Mouse (Mus musculus) embryonic facial prominence, embryonic 12.5 days (tissue): Measurements from ENCODE around the gene Myh7. TPM values are rescaled to one million over a fixed set of nuclear protein-coding genes. Genes with fewer than 3 reads are reported as not detected.
"Not testable (repeated sequence)": the region's sequence is repeated elsewhere in the genome, so short reads cannot be mapped to it uniquely, and the experiment has no call there.

Source experiments
- ATAC-seq: fragments of 200-750 bp; cut with Nextera tagmentation; 2 replicates; pipeline ENCODE4 v1.8.0; 2017; ENCODE audit not compliant: insufficient number of reproducible peaks, insufficient read depth, low FRiP score, low TSS enrichment
- H3K27ac ChIP-seq: fragments of 300-500 bp; sonication (generic); 2 replicates; pipeline ENCODE4 v1.5.1; 2016; ENCODE audit warnings: mild to moderate bottlenecking
- H3K27me3 ChIP-seq: fragments of 300-500 bp; sonication (generic); 2 replicates; pipeline ENCODE4 v1.6.1; 2016; ENCODE audit warnings: mild to moderate bottlenecking, moderate library complexity
- H3K36me3 ChIP-seq: fragments of 300-500 bp; sonication (generic); 2 replicates; pipeline ENCODE4 v1.6.1; 2016; ENCODE audit warnings: mild to moderate bottlenecking
- H3K4me1 ChIP-seq: fragments of 300-500 bp; sonication (generic); 2 replicates; pipeline ENCODE4 v1.6.1; 2016
- H3K4me2 ChIP-seq: fragments of 300-500 bp; sonication (generic); replicated peaks from 2 replicates; pipeline ENCODE4 v1.6.1; 2016; ENCODE audit warnings: mild to moderate bottlenecking, moderate library complexity
- H3K4me3 ChIP-seq: fragments of 300-500 bp; sonication (generic); 2 replicates; pipeline ENCODE4 v1.5.1; 2016; ENCODE audit warnings: mild to moderate bottlenecking
- H3K9ac ChIP-seq: fragments of 300-500 bp; sonication (generic); 2 replicates; pipeline ENCODE4 v1.6.1; 2016; ENCODE audit warnings: mild to moderate bottlenecking, moderate library complexity
- H3K9me3 ChIP-seq: fragments of 300-500 bp; sonication (generic); 2 replicates; pipeline ENCODE4 v1.6.1; 2016; ENCODE audit warnings: mild to moderate bottlenecking, moderate library complexity
- WGBS: fragments of 180-500 bp; shearing (Covaris S2); methylation state at CpG from one replicate; pipeline ENCODE4 v1.1.7; 2016; 5-methylcytosine and 5-hydroxymethylcytosine counted together
- polyA plus RNA-seq: library from polyadenylated mRNA; unstranded; fragments of >200 nt; fragmentation: Nextera tagmentation; extraction: Ambion mirVana; gene quantifications from 2 replicates; pipeline ENCODE4 v1.2.1, GENCODE M21; 2016

Myh7 gene
- polyA plus RNA-seq, 1 experiment from 2014 or later: 8.3 TPM

- H3K36me3 ChIP-seq: no peaks in the 10 kb centered on the region
- no peak for ATAC-seq
- 85% methylated on average over 8 of the region's 8 CpGs for WGBS
These were observed 4.5 kb downstream of the Myh7 start for GRCm38 (mm10) chr14:54989886-54990441.

GRCm38 (mm10) chr14:54988882-54989281, 5.5 kb downstream of the Myh7 start:
- Histone ChIP-seq H3K9ac (no peak overlapping the region), H3K4me2 (no peak overlapping the region), H3K9me3 (no peaks in the 10 kb centered on the region), H3K36me3 (no peaks in the 10 kb centered on the region), H3K27ac (no peak overlapping the region), H3K4me1 (no peaks in the 10 kb centered on the region), H3K4me3 (no peak overlapping the region), H3K27me3 (0 out of 2 replicates have a peak, but pooled peaks cover 4% of the 10 kb centered on the region)
- no peak for ATAC-seq
- 90% methylated on average over 13 of the region's 13 CpGs for WGBS

More at GRCm38 (mm10) chr14:54989886-54990441, 4.5 kb downstream of the Myh7 start:
- Histone ChIP-seq H3K4me1 (peaks cover 9% of the 10 kb centered on the region), H3K9ac (no peak overlapping the region), H3K9me3 (no peaks in the 10 kb centered on the region), H3K27ac (no peak overlapping the region), H3K4me3 (no peak overlapping the region), H3K4me2 (no peak overlapping the region), H3K27me3 (0 out of 2 replicates have a peak, but pooled peaks cover 1% of the 10 kb centered on the region)

GRCm38 (mm10) chr14:54988350-54988874, 6.0 kb downstream of the Myh7 start:
- ATAC-seq, H3K4me3 ChIP-seq, H3K27me3 ChIP-seq, H3K27ac ChIP-seq, H3K4me2 ChIP-seq, H3K36me3 ChIP-seq, H3K9me3 ChIP-seq, H3K9ac ChIP-seq, H3K4me1 ChIP-seq: not testable (repeated sequence)
- 86% methylated on average over 9 of the region's 9 CpGs for WGBS

GRCm38 (mm10) chr14:54981934-54982333, 12.5 kb downstream of the Myh7 start:
- H3K36me3 ChIP-seq: no peaks in the 10 kb centered on the region
- 95% methylated on average over 7 of the region's 7 CpGs for WGBS
- no peaks in the 10 kb centered on the region for H3K9me3 ChIP-seq
- H3K4me1 ChIP-seq: no peaks in the 10 kb centered on the region
- 0 out of 2 replicates have a peak, but pooled peaks cover 4% of the 10 kb centered on the region for H3K27me3 ChIP-seq
- no peak for ATAC-seq
- H3K27ac ChIP-seq: no peak overlapping the region
- H3K9ac ChIP-seq: no peak overlapping the region
- H3K4me3 ChIP-seq: no peak overlapping the region
- H3K4me2 ChIP-seq: no peak overlapping the region

- Histone ChIP-seq H3K9ac (no peak overlapping the region), H3K4me2 (no peak overlapping the region), H3K36me3 (no peaks in the 10 kb centered on the region), H3K9me3 (no peaks in the 10 kb centered on the region), H3K27ac (no peak overlapping the region), H3K4me1 (no peaks in the 10 kb centered on the region), H3K27me3 (no peaks in the 10 kb centered on the region), H3K4me3 (no peak overlapping the region)
- no peak for ATAC-seq
- WGBS: 85% methylated on average over 8 of the region's 8 CpGs
These were observed 15.8 kb downstream of the Myh7 start for GRCm38 (mm10) chr14:54978664-54979063.

- no peak for ATAC-seq
- 73% methylated on average over 1 of the region's 1 CpGs for WGBS
- Histone ChIP-seq H3K9me3 (no peaks in the 10 kb centered on the region), H3K9ac (no peak within 1 kb of the TSS), H3K27me3 (no peaks in the 10 kb centered on the region), H3K4me3 (no peak within 1 kb of the TSS), H3K4me1 (no peaks in the 10 kb centered on the region), H3K36me3 (no peaks in the 10 kb centered on the region), H3K4me2 (no peak within 1 kb of the TSS), H3K27ac (no peak within 1 kb of the TSS)
These were observed 17.8 kb downstream of the Myh7 start, which contains the start of gene Gm17428 for GRCm38 (mm10) chr14:54976633-54977032. Gene Gm17428 (plus strand): TSS chr14:54976933.

- WGBS: 83% methylated on average over 6 of the region's 6 CpGs
These were observed 20.2 kb downstream of the Myh7 start for GRCm38 (mm10) chr14:54974068-54974791.

GRCm38 (mm10) chr14:54972786-54973185, 21.6 kb downstream of the Myh7 start:
- H3K9ac ChIP-seq, H3K4me1 ChIP-seq, H3K27me3 ChIP-seq, ATAC-seq, H3K9me3 ChIP-seq, H3K27ac ChIP-seq, H3K36me3 ChIP-seq, H3K4me2 ChIP-seq, H3K4me3 ChIP-seq: not testable (repeated sequence)
- WGBS: 91% methylated on average over 11 of the region's 11 CpGs

More at GRCm38 (mm10) chr14:54974068-54974791, 20.2 kb downstream of the Myh7 start:
- no peak overlapping the region for H3K27ac ChIP-seq
- no peak overlapping the region for H3K4me3 ChIP-seq
- no peaks in the 10 kb centered on the region for H3K36me3 ChIP-seq
- H3K27me3 ChIP-seq: no peaks in the 10 kb centered on the region
- no peaks in the 10 kb centered on the region for H3K9me3 ChIP-seq
- no peak overlapping the region for H3K4me2 ChIP-seq
- no peaks in the 10 kb centered on the region for H3K4me1 ChIP-seq
- no peak overlapping the region for H3K9ac ChIP-seq
- ATAC-seq: no peak

- no peaks in the 10 kb centered on the region for H3K4me1 ChIP-seq
- no peaks in the 10 kb centered on the region for H3K9me3 ChIP-seq
- H3K27ac ChIP-seq: no peak overlapping the region
- H3K27me3 ChIP-seq: no peaks in the 10 kb centered on the region
- H3K9ac ChIP-seq: no peak overlapping the region
- H3K4me2 ChIP-seq: no peak overlapping the region
- no peak overlapping the region for H3K4me3 ChIP-seq
- no peaks in the 10 kb centered on the region for H3K36me3 ChIP-seq
- ATAC-seq: no peak
These were observed 26.1 kb downstream of the Myh7 start for GRCm38 (mm10) chr14:54968344-54968743.

GRCm38 (mm10) chr14:54967874-54968273, 26.6 kb downstream of the Myh7 start:
- Histone ChIP-seq H3K4me1 (no peaks in the 10 kb centered on the region), H3K4me2 (no peak overlapping the region), H3K9ac (no peak overlapping the region), H3K27me3 (no peaks in the 10 kb centered on the region), H3K36me3 (no peaks in the 10 kb centered on the region), H3K9me3 (no peaks in the 10 kb centered on the region), H3K4me3 (no peak overlapping the region), H3K27ac (no peak overlapping the region)
- ATAC-seq: no peak
- 76% methylated on average over 3 of the region's 3 CpGs for WGBS

GRCm38 (mm10) chr14:54966320-54966977, 28.0 kb downstream of the Myh7 start, which contains the start of gene Myh6:
Gene Myh6 (minus strand): TSS chr14:54966927.
- Histone ChIP-seq H3K27me3 (no peaks in the 10 kb centered on the region), H3K4me1 (no peaks in the 10 kb centered on the region), H3K27ac (no peak within 1 kb of the TSS), H3K9ac (no peak within 1 kb of the TSS), H3K36me3 (no peaks in the 10 kb centered on the region), H3K9me3 (no peaks in the 10 kb centered on the region), H3K4me3 (no peak within 1 kb of the TSS), H3K4me2 (no peak within 1 kb of the TSS)
- ATAC-seq: no peak
- 67% methylated on average over 7 of the region's 7 CpGs for WGBS

GRCm38 (mm10) chr14:54965631-54966030, 28.8 kb downstream of the Myh7 start:
- 66% methylated on average over 6 of the region's 6 CpGs for WGBS
- no peak for ATAC-seq
- Histone ChIP-seq H3K4me3 (no peak overlapping the region), H3K36me3 (no peaks in the 10 kb centered on the region), H3K27me3 (no peaks in the 10 kb centered on the region), H3K9ac (no peak overlapping the region), H3K4me2 (no peak overlapping the region), H3K9me3 (no peaks in the 10 kb centered on the region), H3K27ac (no peak overlapping the region), H3K4me1 (no peaks in the 10 kb centered on the region)
